Mouse (Mus musculus): ENCODE results near the gene Ccdc157.

DNA sequence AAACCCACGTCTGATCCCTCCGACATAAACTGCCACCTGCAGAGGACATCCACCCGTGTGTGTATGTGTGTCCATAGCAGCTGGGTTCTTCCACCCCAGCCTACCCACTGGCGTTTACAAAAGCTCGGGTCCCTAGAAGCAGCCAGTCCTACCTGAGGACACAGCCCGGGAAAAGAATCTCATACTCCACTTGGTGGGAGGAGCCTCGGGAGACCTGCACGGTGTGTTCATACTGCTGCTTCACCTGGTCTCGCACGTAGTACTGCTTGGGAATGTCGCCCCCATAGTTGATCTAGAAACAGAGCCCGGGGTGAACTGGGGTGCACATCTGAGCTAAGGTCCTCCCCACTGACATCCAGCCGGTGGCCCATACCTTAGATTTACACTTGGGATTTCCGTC is 56.6 kb downstream of the Ccdc157 start:
- TF ChIP-seq POLR2A (IDR thresholded peaks at IDR 0.05; ENCODE audit: low read depth, low read length): no peak
- no peak for TF ChIP-seq CTCF (conservative IDR thresholded peaks at IDR 0.05; ENCODE audit: insufficient read depth, insufficient read length, low read depth, low read length)

Measured in kidney, adult 2 months (tissue).